Mouse (Mus musculus) embryonic facial prominence, embryonic 15.5 days (tissue): ENCODE data around the gene Plcl2. TPM values are rescaled to one million over a fixed set of nuclear protein-coding genes. Genes with fewer than 3 reads are reported as not detected.
"Not testable (repeated sequence)": the region's sequence is repeated elsewhere in the genome, so short reads cannot be mapped to it uniquely, and the experiment has no call there.

Experiments
- ATAC-seq: fragments of 200-750 bp; cut with Nextera tagmentation; 2 replicates; pipeline ENCODE4 v1.8.0; 2017; ENCODE audit warnings: low read depth, moderate TSS enrichment; ENCODE audit not compliant: insufficient number of reproducible peaks, low FRiP score, low TSS enrichment
- H3K27ac ChIP-seq: fragments of 300-500 bp; sonication (generic); replicated peaks from 2 replicates; pipeline ENCODE4 v1.5.1; 2015; ENCODE audit warnings: mild to moderate bottlenecking, inconsistent platforms
- H3K27me3 ChIP-seq: fragments of 300-500 bp; sonication (generic); 2 replicates; pipeline ENCODE4 v1.6.1; 2015; ENCODE audit warnings: inconsistent platforms
- H3K36me3 ChIP-seq: fragments of 300-500 bp; sonication (generic); 2 replicates; pipeline ENCODE4 v1.6.1; 2015; ENCODE audit warnings: mild to moderate bottlenecking, inconsistent platforms
- H3K4me1 ChIP-seq: fragments of 300-500 bp; sonication (generic); 2 replicates; pipeline ENCODE4 v1.6.1; 2015; ENCODE audit warnings: inconsistent platforms
- H3K4me2 ChIP-seq: fragments of 300-500 bp; sonication (generic); replicated peaks from 2 replicates; pipeline ENCODE4 v1.6.1; 2015; ENCODE audit warnings: mild to moderate bottlenecking, inconsistent platforms
- H3K4me3 ChIP-seq: fragments of 300-500 bp; sonication (generic); replicated peaks from 2 replicates; pipeline ENCODE4 v1.5.1; 2015; ENCODE audit warnings: mild to moderate bottlenecking, inconsistent platforms
- H3K9ac ChIP-seq: fragments of 300-500 bp; sonication (generic); 2 replicates; pipeline ENCODE4 v1.6.1; 2015; ENCODE audit warnings: inconsistent platforms
- H3K9me3 ChIP-seq: fragments of 300-500 bp; sonication (generic); replicated peaks from 2 replicates; pipeline ENCODE4 v1.6.1; 2016; ENCODE audit warnings: inconsistent platforms
- WGBS: fragments of 180-500 bp; shearing (Covaris S2); methylation state at CpG from one replicate; pipeline ENCODE4 v1.1.7; 2015; 5-methylcytosine and 5-hydroxymethylcytosine counted together
- polyA plus RNA-seq: library from polyadenylated mRNA; unstranded; fragments of >200 nt; fragmentation: Nextera tagmentation; extraction: Ambion mirVana; gene quantifications from 2 replicates; pipeline ENCODE4 v1.2.1, GENCODE M21; 2015

The Plcl2 gene
- polyA plus RNA-seq, 1 experiment from 2014 or later: 4.2 TPM

- no peak for ATAC-seq
- Histone ChIP-seq H3K4me1 (no peaks in the 10 kb centered on the region), H3K9ac (no peak overlapping the region), H3K27me3 (no peaks in the 10 kb centered on the region), H3K27ac (no peak overlapping the region), H3K4me2 (no peak overlapping the region), H3K4me3 (no peak overlapping the region), H3K36me3 (no peaks in the 10 kb centered on the region), H3K9me3 (no peaks in the 10 kb centered on the region)
- 92% methylated on average over 5 of the region's 5 CpGs for WGBS
These were observed 77.6 kb downstream of the Plcl2 start for GRCm38 (mm10) chr17:50586834-50587233.

- WGBS: 88% methylated on average over 3 of the region's 3 CpGs
These were observed 78.7 kb downstream of the Plcl2 start for GRCm38 (mm10) chr17:50587941-50588340.

DNA sequence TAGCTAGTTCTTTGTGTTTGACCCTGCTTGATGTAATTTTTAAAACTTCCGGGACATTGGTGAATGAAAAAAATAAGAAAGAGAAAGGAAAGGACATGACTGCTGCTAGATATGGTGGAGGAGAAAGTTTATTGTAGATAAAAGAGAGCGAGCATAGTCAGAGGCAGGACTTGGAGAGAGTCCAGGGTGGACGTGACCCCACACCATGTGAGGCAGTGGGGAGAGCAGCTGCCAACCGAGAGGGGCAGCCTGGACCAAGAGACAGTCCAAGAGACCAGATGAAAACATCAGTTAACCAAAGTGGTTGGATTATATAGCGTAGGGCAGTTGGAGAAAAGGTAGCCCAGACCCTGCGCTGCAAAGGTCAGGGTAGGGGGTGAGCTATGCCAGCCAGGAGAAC, 91.0 kb downstream of the Plcl2 start:
- Histone ChIP-seq H3K27ac (no peak overlapping the region), H3K9ac (no peak overlapping the region), H3K9me3 (no peaks in the 10 kb centered on the region), H3K4me1 (no peaks in the 10 kb centered on the region), H3K27me3 (no peaks in the 10 kb centered on the region), H3K4me3 (no peak overlapping the region), H3K36me3 (no peaks in the 10 kb centered on the region), H3K4me2 (no peak overlapping the region)
- WGBS: 80% methylated on average over 6 of the region's 6 CpGs
- no peak for ATAC-seq

More at GRCm38 (mm10) chr17:50587941-50588340, 78.7 kb downstream of the Plcl2 start:
- no peaks in the 10 kb centered on the region for H3K27me3 ChIP-seq
- no peak overlapping the region for H3K9ac ChIP-seq
- no peak overlapping the region for H3K27ac ChIP-seq
- no peak overlapping the region for H3K4me3 ChIP-seq
- H3K9me3 ChIP-seq: no peaks in the 10 kb centered on the region
- no peak for ATAC-seq
- no peak overlapping the region for H3K4me2 ChIP-seq
- H3K36me3 ChIP-seq: no peaks in the 10 kb centered on the region
- H3K4me1 ChIP-seq: no peaks in the 10 kb centered on the region

GRCm38 (mm10) chr17:50600696-50601095, 91.5 kb downstream of the Plcl2 start:
- ATAC-seq: no peak
- Histone ChIP-seq H3K4me1 (no peaks in the 10 kb centered on the region), H3K9me3 (no peaks in the 10 kb centered on the region), H3K4me2 (no peak overlapping the region), H3K36me3 (no peaks in the 10 kb centered on the region), H3K4me3 (no peak overlapping the region), H3K9ac (no peak overlapping the region), H3K27ac (no peak overlapping the region), H3K27me3 (no peaks in the 10 kb centered on the region)
- WGBS: 82% methylated on average over 1 of the region's 1 CpGs

DNA sequence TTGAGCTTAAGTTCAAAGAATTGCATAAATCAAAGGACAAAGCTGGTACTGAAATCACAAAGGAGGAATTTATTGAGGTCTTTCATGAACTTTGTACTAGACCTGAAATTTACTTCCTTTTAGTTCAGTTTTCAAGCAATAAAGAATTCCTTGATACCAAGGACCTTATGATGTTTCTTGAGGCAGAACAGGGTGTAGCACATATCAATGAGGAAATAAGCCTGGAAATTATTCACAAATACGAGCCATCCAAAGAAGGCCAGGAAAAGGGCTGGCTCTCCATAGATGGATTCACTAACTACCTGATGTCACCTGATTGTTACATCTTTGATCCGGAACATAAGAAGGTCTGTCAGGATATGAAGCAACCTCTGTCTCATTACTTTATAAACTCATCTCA, 97.7 kb downstream of the Plcl2 start:
- no peak overlapping the region for H3K27ac ChIP-seq

GRCm38 (mm10) chr17:50609908-50610307, 100.7 kb downstream of the Plcl2 start:
- 0 out of 2 replicates have a peak, but pooled peaks cover 9% of the 10 kb centered on the region for H3K36me3 ChIP-seq
- no peak overlapping the region for H3K27ac ChIP-seq
- H3K27me3 ChIP-seq: no peaks in the 10 kb centered on the region
- no peak overlapping the region for H3K4me3 ChIP-seq
- no peak; the same call in 1 of the 2 replicates for ATAC-seq
- H3K9ac ChIP-seq: no peak overlapping the region
- no peak overlapping the region for H3K4me2 ChIP-seq
- H3K4me1 ChIP-seq: no peaks in the 10 kb centered on the region
- 83% methylated on average over 4 of the region's 4 CpGs for WGBS
- no peaks in the 10 kb centered on the region for H3K9me3 ChIP-seq

More for the DNA sequence above, 97.7 kb downstream of the Plcl2 start:
- no peak overlapping the region for H3K9ac ChIP-seq
- no peaks in the 10 kb centered on the region for H3K4me1 ChIP-seq
- 0 out of 2 replicates have a peak, but pooled peaks cover 9% of the 10 kb centered on the region for H3K36me3 ChIP-seq
- no peak overlapping the region for H3K4me3 ChIP-seq
- WGBS: 97% methylated on average over 2 of the region's 2 CpGs
- H3K4me2 ChIP-seq: no peak overlapping the region
- H3K9me3 ChIP-seq: no peaks in the 10 kb centered on the region
- ATAC-seq: no peak
- no peaks in the 10 kb centered on the region for H3K27me3 ChIP-seq

DNA sequence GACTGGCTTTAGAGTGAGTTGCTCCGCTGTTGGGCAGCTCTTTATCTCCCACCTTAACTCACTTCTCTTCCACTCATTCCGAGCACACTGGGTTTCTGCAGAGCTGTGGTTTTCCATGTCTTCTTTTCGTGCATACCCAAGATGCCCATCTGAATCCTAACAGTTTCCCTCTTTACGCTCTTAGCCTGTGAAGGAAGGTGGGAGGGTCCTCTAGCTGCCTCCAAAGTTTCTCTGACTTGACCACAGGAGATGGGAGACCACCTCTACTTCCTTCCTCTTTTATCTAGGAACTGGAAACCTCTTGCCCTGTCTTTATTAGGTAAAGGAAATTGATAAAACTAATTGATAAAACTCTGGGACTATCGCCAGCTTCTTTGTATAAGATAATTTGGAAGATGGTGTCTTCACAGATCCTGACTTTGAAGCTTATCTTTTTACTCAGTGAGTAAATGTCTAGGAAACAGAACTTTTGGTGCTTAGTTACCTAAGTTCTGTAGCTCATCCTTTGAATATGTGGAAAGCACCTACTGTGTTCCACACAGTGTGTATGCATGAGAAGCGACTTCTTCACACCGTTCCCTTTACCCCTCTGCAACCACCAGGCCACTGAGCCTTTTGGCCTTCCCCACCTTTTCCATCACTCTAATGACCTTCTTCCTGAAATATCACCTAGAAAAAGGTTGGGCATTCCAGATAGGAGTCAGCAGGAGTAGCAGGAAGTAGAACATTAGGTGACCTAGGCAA, 111.8 kb downstream of the Plcl2 start:
- no peak overlapping the region for H3K4me3 ChIP-seq
- no peaks in the 10 kb centered on the region for H3K36me3 ChIP-seq
- H3K9ac ChIP-seq: no peak overlapping the region
- no peaks in the 10 kb centered on the region for H3K27me3 ChIP-seq
- 88% methylated on average over 7 of the region's 7 CpGs for WGBS
- H3K9me3 ChIP-seq: no peaks in the 10 kb centered on the region
- ATAC-seq: no peak
- H3K27ac ChIP-seq: no peak overlapping the region
- no peaks in the 10 kb centered on the region for H3K4me1 ChIP-seq
- H3K4me2 ChIP-seq: no peak overlapping the region

GRCm38 (mm10) chr17:50621996-50622395, 112.8 kb downstream of the Plcl2 start:
- no peak overlapping the region for H3K27ac ChIP-seq
- WGBS: 76% methylated on average over 3 of the region's 3 CpGs
- H3K36me3 ChIP-seq: no peaks in the 10 kb centered on the region
- H3K9me3 ChIP-seq: no peaks in the 10 kb centered on the region
- H3K27me3 ChIP-seq: no peaks in the 10 kb centered on the region
- H3K4me2 ChIP-seq: no peak overlapping the region
- H3K4me1 ChIP-seq: no peaks in the 10 kb centered on the region
- no peak for ATAC-seq
- no peak overlapping the region for H3K9ac ChIP-seq
- no peak overlapping the region for H3K4me3 ChIP-seq

- no peak overlapping the region for H3K4me3 ChIP-seq
- H3K36me3 ChIP-seq: no peaks in the 10 kb centered on the region
- no peak overlapping the region for H3K27ac ChIP-seq
- H3K9me3 ChIP-seq: no peaks in the 10 kb centered on the region
- ATAC-seq: no peak
- 91% methylated on average over 4 of the region's 4 CpGs for WGBS
- no peaks in the 10 kb centered on the region for H3K4me1 ChIP-seq
- H3K4me2 ChIP-seq: no peak overlapping the region
- H3K9ac ChIP-seq: no peak overlapping the region
- no peaks in the 10 kb centered on the region for H3K27me3 ChIP-seq
These were observed 116.4 kb downstream of the Plcl2 start for GRCm38 (mm10) chr17:50625584-50625983.

GRCm38 (mm10) chr17:50627658-50628057, 118.5 kb downstream of the Plcl2 start:
- 94% methylated on average over 3 of the region's 3 CpGs for WGBS
- no peak overlapping the region for H3K27ac ChIP-seq
- no peaks in the 10 kb centered on the region for H3K36me3 ChIP-seq
- H3K4me1 ChIP-seq: no peaks in the 10 kb centered on the region
- H3K4me2 ChIP-seq: no peak overlapping the region
- no peaks in the 10 kb centered on the region for H3K27me3 ChIP-seq
- H3K9ac ChIP-seq: no peak overlapping the region
- H3K4me3 ChIP-seq: no peak overlapping the region
- H3K9me3 ChIP-seq: no peaks in the 10 kb centered on the region
- ATAC-seq: no peak

- H3K36me3 ChIP-seq: no peaks in the 10 kb centered on the region
- H3K27ac ChIP-seq: no peak overlapping the region
- no peak for ATAC-seq
- H3K9ac ChIP-seq: no peak overlapping the region
- H3K4me2 ChIP-seq: no peak overlapping the region
- no peak overlapping the region for H3K4me3 ChIP-seq
- no peaks in the 10 kb centered on the region for H3K4me1 ChIP-seq
- no peaks in the 10 kb centered on the region for H3K9me3 ChIP-seq
- H3K27me3 ChIP-seq: no peaks in the 10 kb centered on the region
These were observed 119.5 kb downstream of the Plcl2 start for GRCm38 (mm10) chr17:50628716-50629115.

DNA sequence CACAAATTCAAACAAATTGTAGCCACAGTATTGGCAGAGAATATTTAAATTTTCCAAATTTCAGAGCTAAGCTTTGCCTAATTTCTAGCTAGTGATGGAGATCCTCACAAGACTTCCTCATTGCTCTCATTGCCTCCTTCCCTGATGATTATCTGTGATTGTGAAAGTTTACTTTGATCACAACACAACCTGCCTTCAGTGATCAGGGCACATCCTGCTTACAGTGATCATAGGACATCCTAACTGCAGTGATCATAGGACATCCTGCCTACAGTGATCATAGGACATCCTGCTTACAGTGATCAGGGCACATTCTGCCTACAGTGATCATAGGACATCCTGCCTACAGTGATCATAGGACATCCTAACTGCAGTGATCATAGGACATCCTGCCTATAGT, 121.8 kb downstream of the Plcl2 start:
- not testable (repeated sequence) for H3K9ac ChIP-seq, H3K9me3 ChIP-seq, H3K36me3 ChIP-seq, H3K4me1 ChIP-seq, ATAC-seq, H3K4me2 ChIP-seq, H3K27me3 ChIP-seq, H3K27ac ChIP-seq, H3K4me3 ChIP-seq
